Mouse (Mus musculus): ENCODE results near the gene Klf6. TPM values are rescaled to one million over a fixed set of nuclear protein-coding genes. Genes with fewer than 3 reads are reported as not detected.

The Klf6 gene
- total RNA-seq, 2 experiments from 2014 or later = 4.3 to 79.0 TPM

- ATAC-seq (replicated peaks; ENCODE audit: low FRiP score, low TSS enrichment, poor library complexity, severe bottlenecking) = no peak
Observed at GRCm38 (mm10) chr13:5892684-5893447, 31.6 kb downstream of the Klf6 start.

- no peak for ATAC-seq (replicated peaks; ENCODE audit: low FRiP score, low TSS enrichment, poor library complexity, severe bottlenecking)
Observed at GRCm38 (mm10) chr13:5894910-5895309, 33.6 kb downstream of the Klf6 start.

- no peak for ATAC-seq (replicated peaks; ENCODE audit: low FRiP score, low TSS enrichment, poor library complexity, severe bottlenecking)
Observed at GRCm38 (mm10) chr13:5895851-5896250, 34.6 kb downstream of the Klf6 start.

GRCm38 (mm10) chr13:5897176-5897959, 36.1 kb downstream of the Klf6 start:
- ATAC-seq (replicated peaks; ENCODE audit: low FRiP score, low TSS enrichment, poor library complexity, severe bottlenecking) = no peak

DNA sequence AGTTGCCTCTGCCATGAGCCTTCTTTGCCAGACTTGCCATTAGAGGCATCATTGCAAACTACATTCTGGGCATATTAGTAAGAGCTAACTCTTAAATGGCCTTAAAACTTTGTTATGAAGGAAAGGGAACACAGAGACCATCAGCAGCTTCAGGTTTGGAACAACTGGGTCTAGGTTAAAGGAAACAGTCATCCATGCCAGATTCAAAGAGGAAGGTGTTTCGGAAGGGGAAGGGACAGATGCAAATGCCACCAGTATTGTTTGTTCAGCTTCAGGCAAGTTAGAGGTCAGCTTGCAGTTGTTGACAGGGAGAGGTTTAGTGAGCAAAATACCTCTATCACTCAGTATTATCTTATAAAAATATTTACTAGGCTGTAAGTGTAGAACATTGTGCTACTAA, 37.7 kb downstream of the Klf6 start:
- no peak for ATAC-seq (replicated peaks; ENCODE audit: low FRiP score, low TSS enrichment, poor library complexity, severe bottlenecking)

- ATAC-seq (replicated peaks; ENCODE audit: low FRiP score, low TSS enrichment, poor library complexity, severe bottlenecking) = no peak
Observed at GRCm38 (mm10) chr13:5899641-5900040, 38.4 kb downstream of the Klf6 start.

GRCm38 (mm10) chr13:5913201-5913600, 51.9 kb downstream of the Klf6 start:
- ATAC-seq (replicated peaks; ENCODE audit: low FRiP score, low TSS enrichment, poor library complexity, severe bottlenecking) = no peak

DNA sequence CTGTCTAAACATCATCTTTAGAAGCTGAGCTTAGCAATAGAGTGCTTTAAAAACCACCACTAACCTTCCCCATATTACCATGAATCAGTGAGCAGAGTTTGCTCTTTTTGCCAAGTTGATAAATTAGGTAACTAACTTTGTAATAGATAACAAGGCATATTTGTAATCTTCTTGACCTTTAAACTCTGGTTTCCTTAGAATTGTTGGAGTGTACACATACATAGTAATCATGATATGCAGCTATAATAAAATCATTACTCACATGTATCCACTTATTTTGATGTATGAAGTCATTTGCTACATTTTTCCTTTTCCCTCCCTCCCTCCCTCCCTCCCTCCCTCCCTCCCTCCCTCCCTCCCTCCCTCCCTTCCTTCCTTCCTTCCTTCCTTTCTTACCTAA, 56.1 kb downstream of the Klf6 start:
- no peak for ATAC-seq (replicated peaks; ENCODE audit: low FRiP score, low TSS enrichment, poor library complexity, severe bottlenecking)

GRCm38 (mm10) chr13:5919966-5920365, 58.7 kb downstream of the Klf6 start:
- ATAC-seq (replicated peaks; ENCODE audit: low FRiP score, low TSS enrichment, poor library complexity, severe bottlenecking) = no peak
